8 mouse cellular contexts compared by ENCODE assay signal in the genomic region with DNA sequence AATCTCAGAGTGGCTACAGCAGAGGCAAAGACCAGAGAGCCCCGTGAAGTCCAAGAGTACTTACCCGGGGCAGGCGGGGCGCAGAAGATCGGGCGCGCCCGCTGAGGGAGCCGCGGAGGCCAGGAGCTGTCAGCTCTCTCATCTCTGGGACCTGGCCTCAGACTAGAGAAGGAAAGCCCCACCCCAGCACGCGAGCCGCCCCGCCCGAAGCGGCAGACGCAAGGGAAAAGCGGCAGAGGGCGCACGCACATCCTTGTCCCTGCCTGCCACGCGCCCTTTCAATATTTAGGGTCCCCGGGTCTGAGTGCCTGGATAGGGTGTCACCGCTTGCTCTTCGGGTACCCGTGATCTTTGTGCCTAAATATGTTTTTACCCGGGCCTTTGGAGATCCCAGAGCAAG. TPM values are rescaled to one million over a fixed set of nuclear protein-coding genes. Genes with fewer than 3 reads are reported as not detected.
DNase-seq lines count a peak whose midpoint lies in the region; ATAC-seq and TF ChIP-seq lines count a peak whose summit lies in the region.

A gene (minus strand): TSS at position 165 of the 400 bp plus-strand sequence.

- H3K27ac ChIP-seq in forebrain, embryonic 11.5 days (ENCODE audit: low read depth, low read length) = no peak within 1 kb of the TSS

- peak within 1 kb of the TSS; percentile 44 for H3K4me2 ChIP-seq in forebrain, embryonic 11.5 days (ENCODE audit: low read depth, low read length, severe bottlenecking)

- peak; percentile 43 for DNase-seq in adrenal gland, adult 8-10 months
- DNase-seq in forebrain, embryonic 11.5 days (ENCODE audit: low spot score) = peak; percentile 83
- peak; percentile 7 for DNase-seq in heart, postnatal 25 days (ENCODE audit: low spot score)
- peak; percentile 23 to 46 for DNase-seq in left cerebral cortex, postnatal 36 days (ENCODE audit: low spot score in 2 of 2)
- peak; percentile 37 for DNase-seq in right cerebral cortex, postnatal 4 days
- DNase-seq in cerebellum, adult 11 months = no peak

- WGBS in forebrain, embryonic 11.5 days = 1% methylated on average over 27 of the region's 27 CpGs

- H3K4me1 ChIP-seq in E14TG2a.4 (replicated peaks; ENCODE audit: low read depth, low read length) = peaks cover 15% of the 10 kb centered on the region
- no peaks in the 10 kb centered on the region for H3K4me1 ChIP-seq in forebrain, embryonic 11.5 days (replicated peaks; ENCODE audit: control insufficient read depth, insufficient read depth, low read length)
- H3K4me1 ChIP-seq in megakaryocyte, embryonic 14.5 days = peaks cover 27% of the 10 kb centered on the region

- no peak for TF ChIP-seq CTCF in E14TG2a.4 (conservative IDR thresholded peaks at IDR 0.05; ENCODE audit: low read length)

- no peaks in the 10 kb centered on the region for H3K9me3 ChIP-seq in E14TG2a.4 (ENCODE audit: low read length)
- no peaks in the 10 kb centered on the region for H3K9me3 ChIP-seq in forebrain, embryonic 11.5 days (ENCODE audit: control insufficient read depth, low read length)
- H3K9me3 ChIP-seq in megakaryocyte, embryonic 14.5 days = no peaks in the 10 kb centered on the region

- peaks cover 44% of the 10 kb centered on the region for H3K27me3 ChIP-seq in E14TG2a.4 (ENCODE audit: insufficient read depth, low read length)
- H3K27me3 ChIP-seq in forebrain, embryonic 11.5 days (ENCODE audit: control insufficient read depth, insufficient read depth, low read length) = peaks cover 2% of the 10 kb centered on the region; the same call in 1 of the 2 replicates
- peaks cover 10% of the 10 kb centered on the region for H3K27me3 ChIP-seq in megakaryocyte, embryonic 14.5 days (replicated peaks)

- intact Hi-C loops in heart, postnatal 25 days (cut with DNase I) = loop anchor here (10.0 kb wide), 1 partner anchor 567 kb away; no protein-coding TSS in a partner anchor
- intact Hi-C loops in left cerebral cortex, postnatal 36 days (cut with DNase I) = no loop called here

- peak within 1 kb of the TSS; percentile 37 for H3K9ac ChIP-seq in forebrain, embryonic 11.5 days (ENCODE audit: low read length)

- peak within 1 kb of the TSS; percentile 64 for H3K4me3 ChIP-seq in E14TG2a.4 (replicated peaks; ENCODE audit: low read length)
- H3K4me3 ChIP-seq in forebrain, embryonic 11.5 days (ENCODE audit: low read depth, low read length) = peak within 1 kb of the TSS; percentile 21
- H3K4me3 ChIP-seq in megakaryocyte, embryonic 14.5 days (replicated peaks) = peak within 1 kb of the TSS; percentile 88

- no peaks in the 10 kb centered on the region for H3K36me3 ChIP-seq in E14TG2a.4 (ENCODE audit: insufficient read depth, low read length)
- H3K36me3 ChIP-seq in forebrain, embryonic 11.5 days (ENCODE audit: control insufficient read depth, insufficient read depth, low read length) = no peaks in the 10 kb centered on the region
- H3K36me3 ChIP-seq in megakaryocyte, embryonic 14.5 days (replicated peaks; ENCODE audit: low read length) = no peaks in the 10 kb centered on the region

- ATAC-seq in forebrain, embryonic 11.5 days (replicated peaks; ENCODE audit: low FRiP score) = peak; percentile 75

RNA-seq across cellular contexts. Expression of the gene that starts here (rescaled TPM):
- total RNA-seq in adrenal gland, adult 8-10 months (2022) = 1 to 10 TPM; 1.5 to 4.3 (median 2.9) TPM
- 1.1 and 1.8 TPM in 2 replicates for polyA plus RNA-seq in forebrain, embryonic 11.5 days (2014; fragmentation: Nextera tagmentation; extraction: Ambion mirVana)
- under 1 TPM; 0.50 to 0.83 TPM for total RNA-seq in heart, postnatal 25 days (2021)
- total RNA-seq in left cerebral cortex, postnatal 36 days (2021) = under 1 TPM; 0.64 to 0.70 TPM
- polyA plus RNA-seq in megakaryocyte, embryonic 14.5 days (2012; ENCODE audit: insufficient read depth, low replicate concordance) = 0.16 TPM in 1 of 2 replicates, not detected in the other

Comparison
In these comparisons a context has a peak if more than half of its experiments do, and no peak if none do; other contexts are left out.
1. Peak in DNase-seq in heart, postnatal 25 days; RNA of the gene not detected or under 1 TPM.
2. Peak in DNase-seq in left cerebral cortex, postnatal 36 days; RNA of the gene not detected or under 1 TPM.
3. H3K4me3 ChIP-seq: peak in every context shown above with its lines; median percentile 88 in megakaryocyte, embryonic 14.5 days; 64 in E14TG2a.4; 21 in forebrain, embryonic 11.5 days.